Mouse (Mus musculus) left cerebral cortex, adult 11 months (tissue): Measurements from ENCODE around the gene Uroc1.

Source experiments
- DNase-seq: peaks from one replicate; pipeline ENCODE4 v3.0.0; 2022; ENCODE audit warnings: low spot score

The Uroc1 gene

DNA sequence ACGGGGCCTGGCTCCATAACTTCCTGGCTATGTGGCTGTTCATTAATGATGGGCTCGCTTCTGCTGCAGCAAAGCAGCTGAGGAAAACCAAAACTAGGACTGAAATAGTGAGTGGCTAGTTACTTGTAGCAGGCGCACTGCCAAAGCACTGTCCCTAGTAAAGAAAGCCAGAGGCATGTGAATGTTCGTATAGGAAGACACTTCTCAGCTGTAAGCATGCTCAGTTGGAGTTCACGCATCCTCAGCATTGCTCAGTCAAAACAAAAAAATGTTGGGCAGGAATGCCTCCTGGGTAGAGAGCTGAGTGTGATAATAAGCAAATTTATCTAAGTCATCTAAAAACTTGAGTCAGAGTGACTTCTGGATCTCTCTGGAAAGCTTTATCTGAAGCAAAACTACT lies 25.1 kb downstream of the Uroc1 start:
- no peak for DNase-seq

DNA sequence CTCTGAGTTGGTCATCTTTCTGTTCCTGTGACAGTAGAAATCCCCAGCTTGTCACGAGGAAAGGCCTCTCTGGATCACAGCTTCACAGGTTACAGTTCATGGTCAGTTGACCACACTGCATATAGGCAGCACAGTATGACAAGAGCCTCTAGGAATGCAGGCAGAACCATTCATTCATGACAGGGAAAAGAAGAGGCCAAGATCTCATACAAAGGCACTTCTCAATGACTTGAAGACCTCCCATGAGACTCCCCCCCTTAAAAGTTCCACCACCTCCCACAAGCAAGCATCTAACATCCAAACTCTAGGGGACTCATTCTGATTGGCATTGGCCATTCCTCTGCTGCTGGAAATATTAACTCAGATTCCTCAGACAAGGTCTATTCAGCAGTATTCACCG lies 26.4 kb downstream of the Uroc1 start:
- DNase-seq = no peak

DNA sequence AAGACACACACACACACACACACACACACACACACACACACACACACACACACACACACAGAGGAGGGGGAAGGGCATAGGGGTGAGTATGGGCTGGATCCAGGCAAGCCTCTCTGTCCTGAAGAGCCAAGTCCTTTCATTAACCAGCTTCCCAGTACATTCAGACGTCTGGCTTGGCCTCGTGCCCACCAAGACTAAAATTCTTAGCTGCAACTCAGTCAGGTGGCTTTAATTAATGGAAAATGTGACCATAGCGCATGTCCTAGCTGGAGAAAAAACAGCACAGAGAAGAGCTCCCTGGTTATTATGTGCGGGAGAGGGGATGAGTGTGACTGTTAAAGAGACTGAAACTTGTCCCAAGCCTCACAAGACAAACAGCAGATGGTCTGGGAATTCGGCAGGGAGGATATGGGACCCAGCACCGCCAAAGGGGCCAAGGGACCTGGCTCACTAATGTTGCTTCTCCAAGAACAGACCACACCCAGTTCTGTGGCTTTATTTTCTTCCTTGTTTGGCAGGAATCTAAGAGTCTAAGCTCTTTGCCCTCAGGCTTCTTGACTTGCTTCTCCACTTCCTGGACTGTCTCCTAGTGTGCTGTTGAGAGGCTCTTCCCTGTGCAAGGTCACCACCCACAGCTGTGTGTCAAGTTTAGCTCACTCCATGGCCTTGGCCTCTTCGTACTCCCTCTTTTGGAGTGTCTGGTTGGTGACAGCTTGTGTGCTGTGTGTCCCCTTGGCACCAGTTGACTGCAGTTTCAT lies 27.1 kb downstream of the Uroc1 start:
- DNase-seq = no peak

DNA sequence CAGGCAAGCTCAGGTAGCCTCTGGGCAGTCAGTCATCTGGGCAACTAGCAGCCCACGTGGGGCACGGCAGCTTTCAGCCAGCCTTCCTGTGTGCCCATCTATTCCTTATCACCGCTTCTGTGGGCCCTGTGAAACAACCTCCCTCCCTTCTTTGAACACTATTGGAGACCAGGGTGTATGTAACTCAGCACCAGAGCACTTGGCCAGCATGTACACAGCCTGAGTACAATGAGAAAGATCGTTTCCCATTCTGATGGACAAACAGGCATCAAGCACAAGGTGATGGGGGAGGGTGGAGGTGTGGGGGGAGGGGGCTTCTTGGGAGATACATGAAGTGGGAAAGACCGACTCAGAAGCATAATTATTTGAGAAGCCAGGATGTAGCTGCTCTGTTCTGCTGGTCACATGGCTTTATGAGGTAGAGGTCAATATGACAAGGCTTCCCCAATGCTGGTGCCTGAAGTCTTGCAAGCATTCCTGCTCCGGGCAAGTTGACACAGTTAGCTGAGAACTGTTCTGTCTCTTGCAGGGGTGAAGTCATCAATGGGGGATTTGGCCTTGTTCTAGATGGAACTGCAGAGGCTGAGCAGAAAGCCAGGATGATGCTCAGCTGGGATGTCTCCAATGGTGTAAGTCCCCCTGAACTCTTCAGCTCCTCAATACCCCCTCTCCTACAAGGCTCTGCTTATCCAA lies 28.0 kb downstream of the Uroc1 start:
- no peak for DNase-seq

DNA sequence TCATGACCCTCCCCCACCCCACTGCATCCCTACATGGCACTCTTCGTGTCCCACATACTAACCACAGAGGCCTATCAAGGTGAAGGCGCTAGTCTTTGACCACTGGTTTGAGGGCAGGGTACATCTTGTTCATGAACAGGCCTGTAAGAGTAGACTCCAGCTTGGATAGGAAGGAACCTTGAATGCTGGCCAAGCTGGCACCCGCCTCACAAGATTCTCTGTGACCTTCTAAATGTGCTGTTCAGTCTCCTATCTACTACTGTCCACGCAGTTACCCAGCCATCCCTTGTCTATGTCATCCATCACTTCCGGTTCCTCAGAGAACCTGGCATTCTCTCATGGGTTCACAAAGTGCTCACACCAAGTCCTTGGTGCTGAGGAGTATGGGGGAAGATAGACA lies 30.2 kb downstream of the Uroc1 start:
- DNase-seq = no peak

DNA sequence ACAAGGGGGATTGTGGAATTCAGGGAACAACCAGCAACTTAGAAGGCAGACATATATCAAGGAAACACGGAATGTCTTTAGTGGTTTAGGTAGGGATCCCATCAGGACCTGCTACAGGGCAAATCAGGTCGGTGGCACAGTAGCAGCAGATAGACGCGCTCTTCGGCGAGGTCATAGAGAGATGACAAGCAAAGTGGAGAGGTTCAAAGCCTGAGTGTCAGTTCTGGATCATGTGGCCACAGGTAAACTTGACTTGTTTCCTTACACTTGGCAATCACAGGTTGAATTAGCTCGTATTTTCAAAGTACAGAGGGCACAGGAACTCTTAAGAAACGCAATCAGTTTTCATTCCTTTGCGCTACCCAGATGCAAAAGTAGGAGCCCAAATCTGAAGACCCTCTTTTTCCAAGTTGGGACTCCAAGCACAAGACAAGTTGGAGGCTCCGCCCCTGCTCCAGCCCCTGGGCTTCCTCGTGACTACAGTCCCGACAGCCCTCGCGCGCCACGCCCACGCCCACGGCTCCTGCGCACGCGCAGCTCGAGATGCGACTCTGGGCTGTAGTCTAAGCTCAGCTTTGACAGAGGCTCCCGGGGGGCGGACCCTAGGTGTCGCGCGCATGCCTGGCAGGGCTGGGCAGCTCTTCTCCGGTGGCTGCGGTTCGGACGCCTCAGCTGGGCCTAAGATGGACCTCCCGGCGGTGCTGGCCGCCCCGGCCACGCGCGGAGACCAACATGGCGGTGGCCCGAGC lies 36.1 kb downstream of the Uroc1 start, which contains the start of gene Zxdc:
Gene Zxdc (plus strand): TSS at position 517 of the 749 bp plus-strand sequence.
- DNase-seq = peak; percentile 99

DNA sequence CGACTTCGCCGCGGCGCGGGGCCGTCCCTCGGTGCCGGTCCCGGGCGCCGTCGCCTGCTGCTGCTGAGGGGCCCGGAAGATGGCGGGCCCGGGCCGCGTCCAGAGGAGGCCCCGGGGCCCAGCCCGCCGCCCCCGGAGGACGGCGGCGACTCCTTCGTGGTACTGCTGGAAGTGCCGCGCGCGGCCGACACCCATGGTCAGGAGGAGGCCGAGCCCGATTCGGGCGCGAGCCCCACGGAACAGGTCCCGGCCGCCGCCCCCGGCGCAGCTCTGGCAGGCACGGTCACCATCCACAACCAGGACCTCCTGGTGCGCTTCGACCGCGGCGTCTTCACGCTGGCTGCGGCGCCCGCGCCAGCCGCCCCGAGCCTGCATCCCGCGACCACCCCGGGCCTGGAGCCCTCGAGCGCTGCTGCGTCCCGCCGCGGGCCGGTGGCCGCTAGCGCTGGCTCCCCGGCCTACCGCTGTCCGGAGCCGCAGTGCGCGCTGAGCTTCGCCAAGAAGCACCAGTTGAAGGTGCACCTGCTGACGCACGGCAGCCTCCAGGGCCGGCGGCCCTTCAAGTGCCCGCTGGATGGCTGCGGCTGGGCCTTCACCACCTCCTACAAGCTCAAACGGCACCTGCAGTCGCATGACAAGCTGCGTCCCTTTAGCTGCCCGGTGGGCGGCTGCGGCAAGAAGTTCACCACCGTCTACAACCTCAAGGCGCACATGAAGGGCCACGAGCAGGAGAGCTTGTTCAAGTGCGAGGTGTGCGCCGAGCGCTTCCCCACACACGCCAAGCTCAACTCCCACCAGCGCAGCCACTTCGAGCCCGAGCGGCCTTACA lies 36.9 kb downstream of the Uroc1 start:
- DNase-seq = no peak

DNA sequence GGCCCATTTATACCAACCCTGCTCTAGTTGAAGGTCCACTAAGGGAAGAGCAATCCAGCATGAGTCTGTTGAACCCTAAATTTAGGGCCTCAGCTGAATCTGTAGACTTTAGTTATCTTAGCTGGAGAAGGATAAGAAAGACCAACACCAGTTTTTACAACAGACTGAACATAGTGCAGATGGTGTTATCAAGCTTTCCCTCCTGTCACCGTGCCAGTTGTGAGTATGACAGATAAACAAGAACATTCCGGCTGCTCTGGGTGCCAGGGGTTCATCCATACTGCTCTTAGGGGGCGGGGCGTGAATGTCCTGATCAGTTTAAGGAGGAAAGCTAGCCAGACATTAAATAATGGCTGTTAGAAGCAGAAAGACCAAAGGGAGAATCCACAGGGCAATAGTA lies 41.6 kb downstream of the Uroc1 start:
- no peak for DNase-seq

DNA sequence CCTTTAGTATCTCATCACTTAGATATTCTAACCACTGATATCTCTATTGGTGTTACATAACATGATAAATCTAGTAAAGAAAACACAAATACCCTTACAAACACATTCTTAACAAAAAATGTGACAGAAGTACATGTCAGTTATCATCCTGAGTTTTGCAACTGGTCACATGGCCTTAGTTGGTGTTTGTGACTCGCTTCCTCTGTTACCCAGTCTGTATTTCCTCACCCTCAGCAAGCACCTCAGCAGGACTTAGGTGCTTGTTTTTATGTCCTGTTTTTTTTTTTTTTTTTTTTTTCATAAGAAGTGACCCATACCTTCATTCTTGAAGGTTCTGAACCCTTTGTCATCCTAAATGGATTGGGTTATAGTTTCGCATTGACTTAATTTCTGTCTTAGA lies 44.6 kb downstream of the Uroc1 start:
- DNase-seq = no peak

DNA sequence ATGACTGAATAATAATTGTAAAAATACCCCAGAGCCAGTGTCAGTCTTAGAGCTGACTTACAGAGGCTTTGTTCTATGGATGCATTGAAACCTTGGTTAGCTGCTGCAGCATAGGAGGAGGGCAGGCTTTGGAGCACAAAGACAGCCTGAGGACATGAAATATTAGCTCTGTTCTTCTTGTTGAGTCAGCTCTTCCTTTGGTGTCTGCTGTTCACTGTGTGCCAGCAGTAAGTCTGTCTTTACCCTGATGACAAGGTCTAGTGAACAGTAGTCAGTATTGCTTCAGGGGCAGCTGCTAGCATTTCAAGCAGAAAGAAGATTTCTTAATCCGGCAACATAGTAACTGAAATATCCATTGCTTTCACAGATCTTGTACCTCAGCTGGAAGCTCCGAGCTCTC lies 48.4 kb downstream of the Uroc1 start:
- no peak for DNase-seq

DNA sequence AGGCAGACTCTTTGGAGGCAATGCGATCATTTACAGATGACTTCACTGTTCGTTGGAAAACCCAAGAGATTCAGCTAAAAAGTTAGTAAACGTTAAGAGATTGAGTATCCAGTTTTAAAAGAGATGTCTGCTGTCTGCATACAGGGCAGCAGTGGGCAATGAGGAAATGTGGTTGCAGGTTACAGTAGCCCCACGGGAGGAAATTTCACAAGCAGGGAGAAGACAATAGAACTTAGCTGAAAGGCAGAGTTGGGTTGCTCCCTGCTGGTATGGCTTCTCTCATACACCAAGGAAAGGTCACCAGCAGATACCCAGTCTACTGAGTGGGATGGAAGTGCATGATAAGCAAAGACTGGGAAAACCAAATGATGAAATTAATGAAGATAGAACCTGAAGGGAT lies 57.5 kb downstream of the Uroc1 start:
- DNase-seq = no peak

DNA sequence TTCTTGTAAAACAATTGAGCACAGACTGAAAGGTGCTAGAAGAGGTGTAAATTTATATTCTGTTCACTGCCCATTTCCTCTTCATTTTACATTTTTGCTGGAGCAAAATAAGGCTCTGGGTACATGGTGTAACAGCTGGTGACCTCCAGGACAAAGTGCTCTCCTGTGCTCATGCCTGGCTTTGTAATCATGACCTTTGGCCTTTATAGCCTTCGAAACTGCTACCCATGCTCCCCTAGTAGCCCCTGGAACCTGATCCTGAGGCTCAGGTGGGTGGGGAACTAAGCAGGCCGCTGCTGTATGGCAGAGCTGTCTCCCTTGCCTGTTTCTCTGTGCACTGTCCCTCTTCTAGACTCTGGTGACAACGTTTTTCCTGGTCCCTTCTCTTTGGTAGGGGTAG lies 60.9 kb downstream of the Uroc1 start:
- DNase-seq = no peak

DNA sequence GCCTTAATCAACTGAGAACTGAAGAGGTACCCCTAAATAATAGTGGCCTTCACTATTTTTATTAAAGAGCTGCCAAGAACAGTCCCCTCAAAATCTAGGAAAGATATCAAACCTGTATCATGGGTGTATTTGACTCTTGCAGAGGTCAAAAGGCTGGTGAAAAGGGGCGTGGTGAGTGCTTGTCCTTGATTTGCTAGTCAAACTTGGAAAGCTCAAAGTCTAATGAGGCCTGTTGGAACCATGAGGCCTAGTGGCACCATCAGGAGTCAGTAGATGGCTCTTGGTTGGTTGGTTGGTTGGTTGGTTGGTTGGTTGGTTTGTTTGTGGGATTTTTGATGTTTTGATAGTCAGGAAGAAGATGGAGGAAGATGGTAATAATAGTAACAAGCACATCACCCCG lies 62.7 kb downstream of the Uroc1 start:
- DNase-seq = no peak

DNA sequence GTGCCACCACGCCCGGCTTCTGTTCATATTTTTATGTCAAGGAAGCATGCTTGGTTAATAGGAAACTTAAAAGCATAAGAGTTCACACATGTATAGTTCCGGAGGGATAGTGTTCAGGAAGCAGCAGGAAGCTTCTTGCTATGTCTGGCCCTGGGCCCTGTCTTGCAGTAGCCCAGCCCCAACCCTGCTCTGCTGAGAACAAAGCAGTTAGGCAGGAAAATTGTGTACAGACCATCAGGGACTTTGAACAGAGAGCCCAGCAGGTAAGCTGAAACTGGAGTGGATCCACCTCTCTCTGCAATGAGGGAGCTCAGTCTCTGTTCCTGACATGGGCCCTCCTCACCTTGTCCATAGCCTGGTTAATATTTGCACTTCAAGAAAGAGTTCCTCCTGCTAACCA lies 64.2 kb downstream of the Uroc1 start:
- DNase-seq = no peak

DNA sequence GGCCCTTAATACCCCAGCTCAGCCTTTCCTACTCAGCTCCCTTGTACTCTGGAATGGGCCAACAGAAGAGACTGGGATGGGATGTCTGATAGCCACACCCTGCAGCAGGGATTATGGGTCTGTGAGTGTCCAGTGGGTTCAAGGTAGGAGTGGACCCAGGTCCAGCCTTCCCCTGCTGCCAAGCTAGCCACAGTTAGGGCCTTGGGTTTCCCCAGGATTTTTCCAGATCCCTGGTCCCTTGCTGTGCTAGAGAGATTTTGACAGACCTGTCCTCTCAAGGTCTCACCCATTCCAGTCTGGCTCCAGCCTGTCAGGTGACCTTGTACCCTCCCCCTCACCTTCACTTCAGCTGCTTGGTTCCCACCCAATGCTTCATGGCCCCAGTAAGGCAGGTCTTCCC lies 75.5 kb downstream of the Uroc1 start:
- DNase-seq = no peak

DNA sequence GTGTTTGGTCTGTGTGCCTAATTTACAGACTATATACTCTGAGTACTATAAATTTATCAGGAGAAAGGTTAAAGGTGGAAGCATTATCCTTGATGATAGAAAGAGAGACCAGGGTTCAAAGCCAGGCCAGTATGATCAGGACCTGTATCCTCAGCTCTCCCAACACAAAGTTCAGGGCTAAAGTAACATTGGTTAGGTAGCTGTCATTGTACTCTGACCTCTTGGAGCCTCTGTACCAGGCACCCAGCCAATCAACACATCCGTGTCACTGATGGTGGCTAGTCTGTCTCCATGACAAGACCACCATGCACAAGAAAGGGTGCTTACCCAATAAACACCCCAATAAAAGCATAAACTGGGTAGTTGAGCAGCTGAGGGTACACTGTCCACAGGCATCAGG lies 77.9 kb downstream of the Uroc1 start:
- no peak for DNase-seq

DNA sequence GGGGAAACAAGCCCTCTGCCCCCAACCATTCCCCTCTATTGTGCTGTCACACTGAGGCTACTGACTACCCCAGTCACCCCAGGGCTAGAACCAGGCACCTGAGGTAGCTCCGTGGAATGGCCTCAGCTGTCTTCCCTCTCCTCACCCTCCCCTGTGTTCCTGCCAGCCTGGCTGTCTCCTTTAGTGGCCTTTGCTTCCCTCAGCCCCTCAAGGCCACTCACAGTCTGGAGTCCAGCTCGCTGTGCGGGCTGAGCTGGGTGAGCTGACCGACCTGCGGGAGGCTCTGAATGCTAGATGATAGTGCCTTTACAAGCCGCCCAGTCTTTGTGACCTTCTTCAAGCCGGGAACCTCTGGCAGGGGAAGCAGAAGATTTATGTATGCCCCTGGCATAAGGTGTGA lies 78.8 kb downstream of the Uroc1 start:
- no peak for DNase-seq
